Mouse (Mus musculus): ENCODE data around the gene Hexim1. TPM values are rescaled to one million over a fixed set of nuclear protein-coding genes. Genes with fewer than 3 reads are reported as not detected.

Gene Hexim1
- 5.3 and 5.6 TPM in 2 replicates for polyA plus RNA-seq (2014; fragmentation: Nextera tagmentation; extraction: Ambion mirVana)

DNA sequence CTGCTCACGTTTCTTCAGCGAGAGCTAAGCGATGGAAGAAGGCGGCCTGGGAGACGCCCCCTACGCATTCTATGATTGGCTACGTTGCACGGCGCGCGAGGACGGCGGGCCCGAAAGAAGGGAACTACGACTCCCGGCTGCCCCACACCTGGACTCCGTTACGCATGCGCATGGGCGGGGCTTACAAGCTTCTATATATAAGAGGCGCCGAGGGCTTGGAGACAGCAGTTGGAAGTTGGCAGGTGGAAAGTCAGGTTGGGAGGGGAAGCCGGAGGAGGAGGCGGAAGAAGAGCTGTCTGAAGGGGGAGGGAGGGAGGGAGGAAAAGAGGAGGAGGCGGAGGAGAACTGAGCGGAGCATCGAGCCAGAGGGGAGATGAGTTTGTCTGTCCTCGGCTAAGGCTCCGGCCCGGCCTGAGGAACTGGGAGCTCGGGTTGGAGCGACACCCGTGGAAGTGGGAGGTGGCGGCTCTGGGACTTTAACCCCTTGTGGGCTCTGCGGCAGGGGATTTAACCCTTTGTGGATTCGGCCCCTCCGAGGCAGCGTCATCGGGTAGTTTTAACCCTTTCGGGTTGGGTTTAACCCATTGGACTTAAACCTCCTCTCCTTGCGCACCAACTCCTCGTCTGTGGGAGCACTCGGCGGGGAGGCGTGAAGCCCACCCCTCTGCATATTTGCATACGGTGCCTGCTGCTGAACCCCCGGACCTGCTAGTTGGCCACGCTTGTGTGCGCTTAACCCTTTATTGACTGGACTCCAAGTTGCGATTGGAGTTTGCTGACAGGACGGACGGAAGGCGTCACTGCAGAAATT lies at the start of gene Hexim1:
Gene Hexim1 (plus strand): TSS at position 224 of the 811 bp plus-strand sequence.
- no peaks in the 10 kb centered on the region for H3K9me3 ChIP-seq (ENCODE audit: control insufficient read depth, low read length)
- peak within 1 kb of the TSS; percentile 87 for H3K4me2 ChIP-seq (replicated peaks)
- H3K27ac ChIP-seq: peak within 1 kb of the TSS; percentile 92
- ATAC-seq (ENCODE audit: low FRiP score) (peak; percentile 95), DNase-seq (ENCODE audit: low spot score) (peak; percentile 99)
- no peaks in the 10 kb centered on the region for H3K36me3 ChIP-seq (replicated peaks; ENCODE audit: control insufficient read depth, insufficient read depth)
- peaks cover 27% of the 10 kb centered on the region for H3K27me3 ChIP-seq (ENCODE audit: control insufficient read depth, insufficient read depth, low read length)
- peak within 1 kb of the TSS; percentile 79 for H3K9ac ChIP-seq
- H3K4me3 ChIP-seq (replicated peaks; ENCODE audit: low read length): peak within 1 kb of the TSS; percentile 51
- WGBS: under 1% methylated on average over 52 of the region's 53 CpGs
- peaks cover 29% of the 10 kb centered on the region for H3K4me1 ChIP-seq (replicated peaks; ENCODE audit: control insufficient read depth, insufficient read depth, low read length)

- no peaks in the 10 kb centered on the region for H3K27me3 ChIP-seq (ENCODE audit: control insufficient read depth, insufficient read depth, low read length)
- ATAC-seq (ENCODE audit: low FRiP score): no peak
- H3K4me1 ChIP-seq (replicated peaks; ENCODE audit: control insufficient read depth, insufficient read depth, low read length): no peaks in the 10 kb centered on the region
- WGBS: 92% methylated on average over 6 of the region's 6 CpGs
- H3K4me2 ChIP-seq (replicated peaks): no peak overlapping the region
- peaks cover 82% of the 10 kb centered on the region for H3K36me3 ChIP-seq (replicated peaks; ENCODE audit: control insufficient read depth, insufficient read depth)
- H3K4me3 ChIP-seq (replicated peaks; ENCODE audit: low read length): no peak overlapping the region
- H3K27ac ChIP-seq: no peak overlapping the region
- DNase-seq (ENCODE audit: low spot score): no peak
- no peaks in the 10 kb centered on the region for H3K9me3 ChIP-seq (ENCODE audit: control insufficient read depth, low read length)
- no peak overlapping the region for H3K9ac ChIP-seq
Observed at GRCm38 (mm10) chr11:103067051-103067361, 49.0 kb upstream of the Hexim1 start.

- Histone ChIP-seq H3K9ac (no peak overlapping the region), H3K27me3 (ENCODE audit: control insufficient read depth, insufficient read depth, low read length) (no peaks in the 10 kb centered on the region), H3K4me3 (replicated peaks; ENCODE audit: low read length) (no peak overlapping the region), H3K36me3 (replicated peaks; ENCODE audit: control insufficient read depth, insufficient read depth) (peaks cover 78% of the 10 kb centered on the region), H3K4me2 (replicated peaks) (no peak overlapping the region), H3K4me1 (replicated peaks; ENCODE audit: control insufficient read depth, insufficient read depth, low read length) (no peaks in the 10 kb centered on the region), H3K9me3 (ENCODE audit: control insufficient read depth, low read length) (no peaks in the 10 kb centered on the region), H3K27ac (no peak overlapping the region)
- ATAC-seq (ENCODE audit: low FRiP score) (no peak), DNase-seq (ENCODE audit: low spot score) (no peak)
- WGBS: 88% methylated on average over 8 of the region's 8 CpGs
Observed at GRCm38 (mm10) chr11:103067457-103068001, 48.5 kb upstream of the Hexim1 start.

DNA sequence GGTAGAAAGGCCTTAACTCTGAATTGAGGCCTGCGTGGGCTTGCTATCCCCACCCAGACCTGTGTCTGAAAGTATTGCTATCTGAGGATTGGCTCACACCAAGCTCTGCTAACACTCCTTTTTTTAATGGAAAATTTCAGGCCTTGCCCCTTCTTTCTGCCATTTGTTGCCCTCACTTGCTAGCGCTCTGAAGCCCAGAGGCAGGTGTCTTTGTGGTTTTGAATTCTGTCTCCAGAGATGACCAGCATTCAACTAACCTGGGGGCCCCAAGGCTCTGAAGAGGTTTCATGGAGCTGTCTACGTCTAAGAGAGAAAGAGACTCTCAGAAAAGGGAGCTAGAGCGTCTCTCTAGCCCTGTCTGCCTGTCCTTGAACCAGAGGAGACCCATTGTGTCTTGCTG lies 47.8 kb upstream of the Hexim1 start:
- H3K36me3 ChIP-seq (replicated peaks; ENCODE audit: control insufficient read depth, insufficient read depth): peaks cover 73% of the 10 kb centered on the region
- WGBS: 93% methylated on average over 4 of the region's 4 CpGs
- H3K9ac ChIP-seq: no peak overlapping the region
- no peak overlapping the region for H3K4me3 ChIP-seq (replicated peaks; ENCODE audit: low read length)
- H3K27ac ChIP-seq: no peak overlapping the region
- H3K9me3 ChIP-seq (ENCODE audit: control insufficient read depth, low read length): no peaks in the 10 kb centered on the region
- ATAC-seq (ENCODE audit: low FRiP score) (no peak), DNase-seq (ENCODE audit: low spot score) (no peak)
- H3K4me1 ChIP-seq (replicated peaks; ENCODE audit: control insufficient read depth, insufficient read depth, low read length): no peaks in the 10 kb centered on the region
- no peak overlapping the region for H3K4me2 ChIP-seq (replicated peaks)
- no peaks in the 10 kb centered on the region for H3K27me3 ChIP-seq (ENCODE audit: control insufficient read depth, insufficient read depth, low read length)

- Histone ChIP-seq H3K27ac (no peak overlapping the region), H3K4me3 (replicated peaks; ENCODE audit: low read length) (no peak overlapping the region), H3K27me3 (ENCODE audit: control insufficient read depth, insufficient read depth, low read length) (no peaks in the 10 kb centered on the region), H3K36me3 (replicated peaks; ENCODE audit: control insufficient read depth, insufficient read depth) (peaks cover 66% of the 10 kb centered on the region), H3K9me3 (ENCODE audit: control insufficient read depth, low read length) (no peaks in the 10 kb centered on the region), H3K9ac (no peak overlapping the region), H3K4me2 (replicated peaks) (no peak overlapping the region), H3K4me1 (replicated peaks; ENCODE audit: control insufficient read depth, insufficient read depth, low read length) (no peaks in the 10 kb centered on the region)
- no peak for DNase-seq (ENCODE audit: low spot score)
- ATAC-seq (ENCODE audit: low FRiP score): no peak
- WGBS: 92% methylated on average over 11 of the region's 11 CpGs
Observed at GRCm38 (mm10) chr11:103068884-103069283, 47.1 kb upstream of the Hexim1 start.

GRCm38 (mm10) chr11:103069731-103070130 lies 46.3 kb upstream of the Hexim1 start:
- no peaks in the 10 kb centered on the region for H3K4me1 ChIP-seq (replicated peaks; ENCODE audit: control insufficient read depth, insufficient read depth, low read length)
- no peak for ATAC-seq (ENCODE audit: low FRiP score)
- no peak overlapping the region for H3K9ac ChIP-seq
- 100% methylated on average over 2 of the region's 2 CpGs for WGBS
- H3K27ac ChIP-seq: no peak overlapping the region
- H3K9me3 ChIP-seq (ENCODE audit: control insufficient read depth, low read length): no peaks in the 10 kb centered on the region
- DNase-seq (ENCODE audit: low spot score): no peak
- no peak overlapping the region for H3K4me2 ChIP-seq (replicated peaks)
- no peaks in the 10 kb centered on the region for H3K27me3 ChIP-seq (ENCODE audit: control insufficient read depth, insufficient read depth, low read length)
- peaks cover 58% of the 10 kb centered on the region for H3K36me3 ChIP-seq (replicated peaks; ENCODE audit: control insufficient read depth, insufficient read depth)
- no peak overlapping the region for H3K4me3 ChIP-seq (replicated peaks; ENCODE audit: low read length)

DNA sequence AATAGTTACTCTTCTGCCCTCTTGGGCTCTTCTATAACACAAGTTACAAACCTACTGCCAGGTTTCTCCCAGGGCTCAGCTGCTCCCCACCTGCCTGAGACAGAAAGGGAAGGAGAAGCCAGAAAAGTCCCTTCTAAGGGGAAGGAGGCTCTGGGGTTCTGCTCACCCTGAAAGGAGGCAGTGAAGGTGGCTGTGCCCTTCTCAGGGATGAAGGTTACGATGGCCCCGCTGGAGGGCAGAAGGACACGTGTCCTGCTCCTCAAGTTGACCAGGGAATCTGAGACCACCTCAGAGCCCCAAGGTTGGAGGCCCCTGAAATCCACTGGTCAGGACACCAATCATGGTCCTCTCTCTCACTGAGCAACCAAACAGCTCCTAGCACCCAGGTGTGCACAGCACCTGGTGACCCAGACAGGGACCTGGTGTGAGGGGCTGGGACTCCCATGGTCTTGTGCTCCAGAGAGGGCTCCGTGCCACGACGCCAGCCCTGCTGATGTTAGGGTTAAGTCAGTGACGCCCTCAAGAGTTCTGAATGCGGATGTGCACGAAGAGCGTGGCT lies 45.6 kb upstream of the Hexim1 start:
- ATAC-seq (ENCODE audit: low FRiP score) (no peak), DNase-seq (ENCODE audit: low spot score) (no peak)
- Histone ChIP-seq H3K4me2 (replicated peaks) (no peak overlapping the region), H3K27me3 (ENCODE audit: control insufficient read depth, insufficient read depth, low read length) (no peaks in the 10 kb centered on the region), H3K4me1 (replicated peaks; ENCODE audit: control insufficient read depth, insufficient read depth, low read length) (no peaks in the 10 kb centered on the region), H3K9me3 (ENCODE audit: control insufficient read depth, low read length) (no peaks in the 10 kb centered on the region), H3K4me3 (replicated peaks; ENCODE audit: low read length) (no peak overlapping the region), H3K36me3 (replicated peaks; ENCODE audit: control insufficient read depth, insufficient read depth) (peaks cover 53% of the 10 kb centered on the region), H3K27ac (no peak overlapping the region), H3K9ac (no peak overlapping the region)
- 90% methylated on average over 10 of the region's 10 CpGs for whole genome bisulfite sequencing

DNA sequence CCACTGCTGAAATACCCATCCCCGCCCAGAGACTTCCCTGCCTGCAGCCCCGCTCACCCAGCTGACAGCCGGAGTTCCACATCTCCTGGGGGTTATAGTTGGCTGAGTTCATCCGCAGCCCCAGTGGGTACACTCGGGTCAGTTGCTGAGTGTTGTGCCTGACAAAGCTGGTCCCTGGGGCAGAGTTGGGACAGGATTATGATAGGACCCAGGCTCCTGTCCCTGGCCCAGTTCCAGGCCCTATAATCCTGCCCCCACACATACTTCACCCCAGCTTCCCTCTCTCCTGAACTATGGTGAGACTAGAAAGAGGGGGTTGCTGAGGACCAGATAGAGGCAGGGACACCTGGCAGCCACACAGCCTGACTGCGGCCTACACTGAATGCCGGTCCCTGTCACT lies 42.4 kb upstream of the Hexim1 start:
- H3K4me1 ChIP-seq (replicated peaks; ENCODE audit: control insufficient read depth, insufficient read depth, low read length): no peaks in the 10 kb centered on the region
- peaks cover 20% of the 10 kb centered on the region for H3K36me3 ChIP-seq (replicated peaks; ENCODE audit: control insufficient read depth, insufficient read depth)
- H3K4me3 ChIP-seq (replicated peaks; ENCODE audit: low read length): no peak overlapping the region
- H3K27me3 ChIP-seq (ENCODE audit: control insufficient read depth, insufficient read depth, low read length): no peaks in the 10 kb centered on the region
- ATAC-seq (ENCODE audit: low FRiP score) (no peak), DNase-seq (ENCODE audit: low spot score) (no peak)
- H3K9ac ChIP-seq: no peak overlapping the region
- WGBS: 85% methylated on average over 7 of the region's 7 CpGs
- H3K9me3 ChIP-seq (ENCODE audit: control insufficient read depth, low read length): no peaks in the 10 kb centered on the region
- no peak overlapping the region for H3K4me2 ChIP-seq (replicated peaks)
- no peak overlapping the region for H3K27ac ChIP-seq

DNA sequence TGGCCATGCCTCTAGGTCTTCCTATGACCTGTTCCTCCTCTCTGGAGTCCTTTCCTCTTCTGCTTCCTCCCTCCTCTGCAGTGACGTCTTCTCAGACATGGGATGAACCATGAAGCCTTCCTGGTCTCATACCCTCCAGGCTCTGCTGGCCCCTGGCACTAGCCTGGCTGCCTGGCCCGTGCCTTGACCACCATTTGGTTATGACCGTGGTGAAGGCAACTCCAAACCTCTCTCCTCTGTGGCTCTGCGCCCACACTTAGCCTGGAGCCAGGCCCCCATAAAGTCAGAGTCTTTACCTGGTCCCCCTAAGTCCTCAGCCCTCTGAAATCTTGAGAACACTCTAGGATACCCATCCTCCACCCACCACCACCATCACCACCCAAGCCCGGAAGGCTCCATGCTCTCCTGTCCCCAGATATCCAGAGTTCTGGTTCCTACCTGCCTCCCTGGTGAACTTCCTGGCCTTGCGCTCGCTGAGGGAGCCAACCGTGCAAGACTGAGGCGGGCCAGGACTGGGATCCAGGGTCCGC lies 41.8 kb upstream of the Hexim1 start:
- 62% methylated on average over 10 of the region's 10 CpGs for WGBS

More for the DNA sequence above, 41.8 kb upstream of the Hexim1 start:
- H3K9me3 ChIP-seq (ENCODE audit: control insufficient read depth, low read length): no peaks in the 10 kb centered on the region
- H3K4me2 ChIP-seq (replicated peaks): no peak overlapping the region
- H3K27me3 ChIP-seq (ENCODE audit: control insufficient read depth, insufficient read depth, low read length): peaks cover 3% of the 10 kb centered on the region; the same call in 1 of the 2 replicates
- ATAC-seq (ENCODE audit: low FRiP score) (no peak), DNase-seq (ENCODE audit: low spot score) (no peak)
- no peaks in the 10 kb centered on the region for H3K4me1 ChIP-seq (replicated peaks; ENCODE audit: control insufficient read depth, insufficient read depth, low read length)
- H3K27ac ChIP-seq: no peak overlapping the region
- no peak overlapping the region for H3K9ac ChIP-seq
- no peak overlapping the region for H3K4me3 ChIP-seq (replicated peaks; ENCODE audit: low read length)
- H3K36me3 ChIP-seq (replicated peaks; ENCODE audit: control insufficient read depth, insufficient read depth): peaks cover 15% of the 10 kb centered on the region
